Mouse (Mus musculus): ENCODE measurements at regions not wholly inside any gene's neighbourhood (a gene's known extent, or its start where the extent isn't known, plus 50 kb on each side); places are given as distances from the start of the nearest gene placed in this dataset.

- Histone ChIP-seq H3K9me3 (no peaks in the 10 kb centered on the region), H3K27ac (no peak overlapping the region), H3K4me3 (replicated peaks) (no peak overlapping the region), H3K4me1 (replicated peaks) (no peaks in the 10 kb centered on the region; the same call in 1 of the 2 replicates), H3K4me2 (no peak overlapping the region), H3K27me3 (no peaks in the 10 kb centered on the region), H3K9ac (replicated peaks) (no peak overlapping the region), H3K36me3 (no peaks in the 10 kb centered on the region)
- no peak for ATAC-seq (ENCODE audit: insufficient number of reproducible peaks, insufficient read depth, low FRiP score, low TSS enrichment, low read depth)
- 75% methylated on average over 11 of the region's 11 CpGs for WGBS
These were observed 92.4 kb upstream of the Unc5b start for GRCm38 (mm10) chr10:60923806-60924205.

- H3K27ac ChIP-seq = no peak overlapping the region
- H3K9me3 ChIP-seq = no peaks in the 10 kb centered on the region
- no peak for ATAC-seq (ENCODE audit: insufficient number of reproducible peaks, insufficient read depth, low FRiP score, low TSS enrichment, low read depth)
- no peak overlapping the region for H3K4me2 ChIP-seq
- H3K4me1 ChIP-seq (replicated peaks) = peaks cover 6% of the 10 kb centered on the region; the same call in 1 of the 2 replicates
- 95% methylated on average over 1 of the region's 1 CpGs for WGBS
- H3K36me3 ChIP-seq = no peaks in the 10 kb centered on the region
- no peak overlapping the region for H3K4me3 ChIP-seq (replicated peaks)
- H3K27me3 ChIP-seq = no peaks in the 10 kb centered on the region
- H3K9ac ChIP-seq (replicated peaks) = no peak overlapping the region
These were observed 89.2 kb upstream of the Unc5b start for GRCm38 (mm10) chr10:60920621-60921020.

GRCm38 (mm10) chr10:60918020-60918419 lies 86.6 kb upstream of the Unc5b start:
- Histone ChIP-seq H3K4me1 (replicated peaks) (peaks cover 6% of the 10 kb centered on the region; the same call in 1 of the 2 replicates), H3K27ac (no peak overlapping the region), H3K9me3 (no peaks in the 10 kb centered on the region), H3K9ac (replicated peaks) (no peak overlapping the region), H3K27me3 (no peaks in the 10 kb centered on the region; the same call in 1 of the 2 replicates), H3K36me3 (no peaks in the 10 kb centered on the region), H3K4me3 (replicated peaks) (no peak overlapping the region), H3K4me2 (no peak overlapping the region)
- 31% methylated on average over 8 of the region's 8 CpGs for WGBS
- no peak for ATAC-seq (ENCODE audit: insufficient number of reproducible peaks, insufficient read depth, low FRiP score, low TSS enrichment, low read depth)

- Histone ChIP-seq H3K9ac (replicated peaks) (no peak overlapping the region), H3K27ac (no peak overlapping the region), H3K9me3 (0 out of 2 replicates have a peak, but pooled peaks cover 5% of the 10 kb centered on the region), H3K27me3 (no peaks in the 10 kb centered on the region; the same call in 1 of the 2 replicates), H3K4me2 (no peak overlapping the region), H3K36me3 (no peaks in the 10 kb centered on the region), H3K4me1 (replicated peaks) (peaks cover 6% of the 10 kb centered on the region; the same call in 1 of the 2 replicates), H3K4me3 (replicated peaks) (no peak overlapping the region)
- no peak for ATAC-seq (ENCODE audit: insufficient number of reproducible peaks, insufficient read depth, low FRiP score, low TSS enrichment, low read depth)
- 25% methylated on average over 7 of the region's 7 CpGs for WGBS
These were observed 83.0 kb upstream of the Unc5b start for GRCm38 (mm10) chr10:60914391-60914790.

GRCm38 (mm10) chr10:60913456-60913900 lies 82.1 kb upstream of the Unc5b start:
- no peak for ATAC-seq (ENCODE audit: insufficient number of reproducible peaks, insufficient read depth, low FRiP score, low TSS enrichment, low read depth)
- no peaks in the 10 kb centered on the region for H3K36me3 ChIP-seq
- no peak overlapping the region for H3K4me3 ChIP-seq (replicated peaks)
- no peak overlapping the region for H3K4me2 ChIP-seq
- H3K9ac ChIP-seq (replicated peaks) = no peak overlapping the region
- no peaks in the 10 kb centered on the region; the same call in 1 of the 2 replicates for H3K27me3 ChIP-seq
- peaks cover 6% of the 10 kb centered on the region; the same call in 1 of the 2 replicates for H3K4me1 ChIP-seq (replicated peaks)
- H3K27ac ChIP-seq = no peak overlapping the region
- WGBS = 87% methylated on average over 11 of the region's 11 CpGs
- peaks cover 5% of the 10 kb centered on the region; the same call in 1 of the 2 replicates for H3K9me3 ChIP-seq

- H3K4me2 ChIP-seq = no peak overlapping the region
These were observed 73.0 kb upstream of the Unc5b start for GRCm38 (mm10) chr10:60904351-60904750.

GRCm38 (mm10) chr10:60900992-60901391 lies 69.6 kb upstream of the Unc5b start:
- Histone ChIP-seq H3K27me3 (no peaks in the 10 kb centered on the region), H3K4me1 (replicated peaks) (peaks cover under 1% of the 10 kb centered on the region), H3K36me3 (no peaks in the 10 kb centered on the region), H3K4me2 (no peak overlapping the region), H3K9me3 (no peaks in the 10 kb centered on the region), H3K9ac (replicated peaks) (no peak overlapping the region), H3K27ac (no peak overlapping the region), H3K4me3 (replicated peaks) (no peak overlapping the region)
- 75% methylated on average over 2 of the region's 2 CpGs for WGBS
- ATAC-seq (ENCODE audit: insufficient number of reproducible peaks, insufficient read depth, low FRiP score, low TSS enrichment, low read depth) = no peak

More at GRCm38 (mm10) chr10:60904351-60904750, 73.0 kb upstream of the Unc5b start:
- H3K9ac ChIP-seq (replicated peaks) = no peak overlapping the region
- no peak overlapping the region for H3K4me3 ChIP-seq (replicated peaks)
- no peaks in the 10 kb centered on the region; the same call in 1 of the 2 replicates for H3K9me3 ChIP-seq
- WGBS = 83% methylated on average over 7 of the region's 7 CpGs
- ATAC-seq (ENCODE audit: insufficient number of reproducible peaks, insufficient read depth, low FRiP score, low TSS enrichment, low read depth) = no peak
- H3K27ac ChIP-seq = no peak overlapping the region
- H3K36me3 ChIP-seq = no peaks in the 10 kb centered on the region
- no peaks in the 10 kb centered on the region for H3K27me3 ChIP-seq
- H3K4me1 ChIP-seq (replicated peaks) = no peaks in the 10 kb centered on the region

- WGBS = 44% methylated on average over 4 of the region's 4 CpGs
- no peak for ATAC-seq (ENCODE audit: insufficient number of reproducible peaks, insufficient read depth, low FRiP score, low TSS enrichment, low read depth)
- Histone ChIP-seq H3K27ac (no peak overlapping the region), H3K4me2 (no peak overlapping the region), H3K27me3 (no peaks in the 10 kb centered on the region), H3K4me1 (replicated peaks) (peaks cover 23% of the 10 kb centered on the region), H3K4me3 (replicated peaks) (no peak overlapping the region), H3K9ac (replicated peaks) (no peak overlapping the region), H3K36me3 (no peaks in the 10 kb centered on the region), H3K9me3 (no peaks in the 10 kb centered on the region)
These were observed 62.4 kb upstream of the Unc5b start for GRCm38 (mm10) chr10:60893810-60894147.

GRCm38 (mm10) chr10:60893130-60893809 lies 61.9 kb upstream of the Unc5b start:
- H3K27ac ChIP-seq = no peak overlapping the region
- H3K36me3 ChIP-seq = no peaks in the 10 kb centered on the region
- no peak overlapping the region for H3K9ac ChIP-seq (replicated peaks)
- H3K9me3 ChIP-seq = no peaks in the 10 kb centered on the region
- H3K27me3 ChIP-seq = no peaks in the 10 kb centered on the region
- 62% methylated on average over 20 of the region's 22 CpGs for WGBS
- H3K4me3 ChIP-seq (replicated peaks) = no peak overlapping the region
- no peak for ATAC-seq (ENCODE audit: insufficient number of reproducible peaks, insufficient read depth, low FRiP score, low TSS enrichment, low read depth)
- no peak overlapping the region for H3K4me2 ChIP-seq
- H3K4me1 ChIP-seq (replicated peaks) = peaks cover 23% of the 10 kb centered on the region

GRCm38 (mm10) chr10:60892730-60893129 lies 61.3 kb upstream of the Unc5b start:
- Histone ChIP-seq H3K36me3 (no peaks in the 10 kb centered on the region), H3K9me3 (no peaks in the 10 kb centered on the region), H3K4me2 (no peak overlapping the region), H3K4me3 (replicated peaks) (no peak overlapping the region), H3K9ac (replicated peaks) (no peak overlapping the region), H3K27me3 (no peaks in the 10 kb centered on the region; the same call in 1 of the 2 replicates), H3K27ac (no peak overlapping the region), H3K4me1 (replicated peaks) (peaks cover 23% of the 10 kb centered on the region)
- ATAC-seq (ENCODE audit: insufficient number of reproducible peaks, insufficient read depth, low FRiP score, low TSS enrichment, low read depth) = no peak
- 37% methylated on average over 4 of the region's 4 CpGs for WGBS

- H3K27ac ChIP-seq = no peak overlapping the region
- H3K27me3 ChIP-seq = peaks cover 5% of the 10 kb centered on the region; the same call in 1 of the 2 replicates
- no peak overlapping the region for H3K4me2 ChIP-seq
- H3K9ac ChIP-seq (replicated peaks) = no peak overlapping the region
- H3K4me1 ChIP-seq (replicated peaks) = peaks cover 23% of the 10 kb centered on the region
- no peaks in the 10 kb centered on the region for H3K36me3 ChIP-seq
- ATAC-seq (ENCODE audit: insufficient number of reproducible peaks, insufficient read depth, low FRiP score, low TSS enrichment, low read depth) = no peak
- 86% methylated on average over 13 of the region's 13 CpGs for WGBS
- no peaks in the 10 kb centered on the region for H3K9me3 ChIP-seq
- no peak overlapping the region for H3K4me3 ChIP-seq (replicated peaks)
These were observed 60.2 kb upstream of the Unc5b start for GRCm38 (mm10) chr10:60891476-60892170.
